ENCODE assay signal across 21 mouse cellular contexts in the genomic region with DNA sequence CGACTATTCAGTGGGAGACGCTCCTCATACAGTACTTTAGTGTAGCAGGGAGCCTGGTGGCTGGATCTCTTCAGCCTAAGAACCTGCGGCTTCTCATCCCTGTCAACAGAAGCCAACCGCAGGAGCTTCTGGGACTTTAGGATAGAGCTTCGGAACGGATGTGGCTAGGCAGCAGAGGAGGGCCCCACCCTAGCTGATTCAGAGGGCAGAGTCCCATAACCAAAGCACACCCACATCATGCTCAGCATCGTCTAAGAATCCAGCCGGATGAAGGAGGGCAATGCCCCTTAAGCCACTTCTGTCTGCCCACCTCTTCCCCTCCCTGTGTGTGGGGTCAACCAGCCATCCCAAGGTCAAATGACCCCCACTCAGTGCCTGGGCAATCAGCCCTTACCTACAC.
"Had no signal": no experiment of that assay in that cellular context is flagged by ENCODE, and none has a peak within 500 bp of the region (broad histone marks: within the 10 kb centered on the region; RNA-seq: fewer than 3 reads in every experiment).

No protein-coding gene starts in this region.

- H3K36me3 ChIP-seq: lung, embryonic 15.5 days; midbrain, embryonic 13.5 days; midbrain, embryonic 15.5 days; neural tube, embryonic 13.5 days; neural tube, embryonic 15.5 days had no signal

- DNase-seq: liver, postnatal 0 days; lung, adult 2 months; lung, postnatal 14 days; lung, postnatal 36 days; retina, postnatal 1 day; right cerebral cortex, adult 18-20 months; right cerebral cortex, postnatal 25 days; right cerebral cortex, postnatal 4 days; spleen, adult 18-20 months; thymus, adult 18-20 months; thymus, postnatal 14 days; thymus, postnatal 36 days had no signal

- H3K27ac ChIP-seq: lung, embryonic 15.5 days; macrophage; midbrain, embryonic 13.5 days; midbrain, embryonic 15.5 days; neural tube, embryonic 13.5 days; neural tube, embryonic 15.5 days had no signal

- H3K4me3 ChIP-seq: lung, embryonic 15.5 days; megakaryocyte, embryonic 14.5 days; midbrain, embryonic 13.5 days; midbrain, embryonic 15.5 days; neural tube, embryonic 13.5 days; neural tube, embryonic 15.5 days had no signal

- H3K4me2 ChIP-seq: lung, embryonic 15.5 days; midbrain, embryonic 11.5 days; midbrain, embryonic 13.5 days; midbrain, embryonic 15.5 days; neural tube, embryonic 13.5 days; neural tube, embryonic 15.5 days had no signal

- H3K9ac ChIP-seq: liver, postnatal 0 days; lung, embryonic 15.5 days; midbrain, embryonic 13.5 days; midbrain, embryonic 15.5 days; neural tube, embryonic 13.5 days; neural tube, embryonic 15.5 days had no signal

- H3K4me1 ChIP-seq: midbrain, embryonic 15.5 days; neural tube, embryonic 13.5 days; neural tube, embryonic 15.5 days had no signal

- H3K27me3 ChIP-seq: lung, embryonic 15.5 days; midbrain, embryonic 13.5 days; midbrain, embryonic 15.5 days; neural tube, embryonic 13.5 days; neural tube, embryonic 15.5 days had no signal

- H3K9me3 ChIP-seq: lung, embryonic 15.5 days; megakaryocyte, embryonic 14.5 days; midbrain, embryonic 13.5 days; midbrain, embryonic 15.5 days; neural tube, embryonic 13.5 days; neural tube, embryonic 15.5 days had no signal

- ATAC-seq: liver, postnatal 0 days; lung, postnatal 0 days; midbrain, embryonic 13.5 days; midbrain, embryonic 15.5 days had no signal
